Mouse (Mus musculus) brain, embryonic 18.5 days (tissue): ENCODE measurements around the gene Pla2r1.

Experiments used
- DNase-seq: peaks from one replicate; pipeline ENCODE4 v3.0.0-alpha.2; 2012; ENCODE audit warnings: low read depth, low spot score

Gene Pla2r1

GRCm38 (mm10) chr2:60500583-60501116, 52.5 kb downstream of the Pla2r1 start:
- no peak for DNase-seq

GRCm38 (mm10) chr2:60479906-60480305, 73.2 kb downstream of the Pla2r1 start:
- no peak for DNase-seq

DNA sequence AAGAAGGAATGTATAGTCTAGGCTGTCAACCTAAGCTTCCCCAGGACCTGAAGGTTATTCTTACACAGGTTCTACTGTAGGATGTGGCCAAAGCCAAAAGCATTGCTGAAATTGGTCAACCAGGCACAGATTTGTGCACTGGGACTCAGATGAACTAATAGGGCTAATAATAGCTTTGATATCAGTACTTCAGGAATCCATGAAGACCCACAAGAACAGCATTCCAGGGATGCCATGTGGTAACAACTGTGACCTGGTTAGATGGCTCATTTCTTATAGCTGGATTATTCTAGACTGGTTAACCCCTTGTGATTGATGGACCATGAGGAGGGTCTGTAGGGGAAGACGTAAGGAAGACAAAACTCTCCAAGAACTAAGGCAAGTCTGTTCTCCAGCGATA, 74.3 kb downstream of the Pla2r1 start:
- DNase-seq = no peak

- no peak for DNase-seq
These were observed 84.0 kb downstream of the Pla2r1 start for GRCm38 (mm10) chr2:60468901-60469770.

DNA sequence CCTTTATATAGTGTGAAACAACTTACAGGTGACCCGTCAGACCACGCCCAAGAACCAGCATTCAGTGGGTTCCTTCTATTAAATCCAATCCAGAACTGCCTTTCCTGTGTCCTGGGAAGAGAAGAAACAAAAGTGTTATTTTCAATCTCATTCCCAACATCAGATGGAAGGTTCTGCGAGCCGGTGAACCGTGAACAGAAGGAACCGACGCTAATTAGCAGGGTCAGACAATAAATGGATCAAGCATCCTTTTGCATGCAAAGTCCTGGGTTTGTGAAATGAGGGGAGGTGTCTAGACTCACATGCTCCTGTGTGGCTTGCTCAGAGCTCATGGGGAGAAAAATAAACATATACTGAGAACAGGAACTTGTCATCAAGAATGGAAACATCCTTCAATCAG, 100.7 kb downstream of the Pla2r1 start:
- DNase-seq = no peak

DNA sequence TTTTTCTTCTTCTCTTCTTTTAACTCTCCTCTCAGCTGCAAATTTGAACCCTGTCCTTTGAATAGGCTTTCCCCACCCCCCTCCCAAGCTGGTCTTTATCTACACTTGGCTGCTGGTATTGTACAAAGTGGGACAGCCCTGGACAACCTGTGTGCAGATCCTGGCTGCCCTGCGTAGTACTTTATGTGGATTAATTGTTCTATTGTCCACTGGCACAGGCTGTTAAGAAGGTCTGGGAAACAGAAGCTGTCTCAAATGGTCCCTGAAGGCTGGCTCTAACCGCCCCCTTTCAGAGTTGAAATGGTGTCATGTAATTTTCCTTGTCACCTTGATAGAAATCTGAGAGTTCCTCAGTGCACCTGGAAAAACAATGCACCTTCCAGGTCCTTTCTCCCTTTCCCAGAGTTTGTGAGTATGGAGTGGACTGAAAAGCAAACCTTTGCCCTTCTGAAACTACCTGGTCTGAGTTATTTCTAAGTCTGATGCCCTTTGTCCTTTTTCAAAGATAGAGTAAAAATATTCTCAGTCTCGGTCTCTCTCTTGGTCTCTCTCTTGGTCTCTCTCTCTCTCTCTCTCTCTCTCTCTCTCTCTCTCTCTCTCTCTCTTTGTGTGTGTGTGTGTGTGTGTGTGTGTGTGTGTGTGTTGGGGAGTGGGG, 101.9 kb downstream of the Pla2r1 start:
- DNase-seq = no peak

GRCm38 (mm10) chr2:60449732-60450131, 103.4 kb downstream of the Pla2r1 start:
- no peak for DNase-seq

- peak; percentile 26 for DNase-seq
These were observed 108.2 kb downstream of the Pla2r1 start for GRCm38 (mm10) chr2:60444711-60445509.

DNA sequence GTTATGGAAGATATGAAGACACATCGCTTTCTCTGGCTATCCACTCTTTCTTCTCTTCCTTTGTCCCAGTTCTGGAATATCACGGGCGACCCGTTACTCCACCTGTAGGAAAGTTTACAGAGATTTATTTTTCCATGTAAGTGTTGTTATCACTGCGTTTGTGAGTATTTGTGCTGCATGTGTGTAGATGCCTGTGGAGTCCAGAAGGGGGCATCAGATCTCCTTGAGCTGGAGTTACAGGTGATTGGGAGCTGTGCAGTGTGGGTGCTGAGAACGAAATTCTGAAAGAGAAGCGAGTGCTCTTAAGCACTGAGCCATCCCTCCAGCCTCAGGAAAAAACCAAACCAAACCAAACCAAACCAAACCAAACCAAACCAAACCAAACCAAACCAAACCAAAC, 109.8 kb downstream of the Pla2r1 start:
- no peak for DNase-seq

GRCm38 (mm10) chr2:60441875-60442274, 111.2 kb downstream of the Pla2r1 start:
- DNase-seq = peak; percentile 16

DNA sequence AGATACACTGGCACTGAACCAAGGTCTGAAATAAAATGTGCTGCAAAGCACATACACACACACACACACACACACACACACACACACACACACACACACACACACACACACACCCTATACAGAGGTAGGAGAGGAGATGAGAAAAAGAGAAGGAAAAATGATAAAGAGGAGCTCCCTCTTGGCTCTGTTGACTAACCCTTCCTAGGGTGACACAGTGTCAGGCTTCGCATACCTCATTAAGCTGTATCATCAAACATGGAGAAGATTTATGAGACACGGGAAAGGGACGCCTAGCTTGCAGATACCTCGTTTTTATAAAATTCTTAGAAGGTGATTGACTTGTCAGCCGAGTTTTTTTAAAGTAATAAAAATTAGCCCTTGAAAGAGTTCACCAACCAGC, 116.3 kb downstream of the Pla2r1 start:
- DNase-seq = no peak

DNA sequence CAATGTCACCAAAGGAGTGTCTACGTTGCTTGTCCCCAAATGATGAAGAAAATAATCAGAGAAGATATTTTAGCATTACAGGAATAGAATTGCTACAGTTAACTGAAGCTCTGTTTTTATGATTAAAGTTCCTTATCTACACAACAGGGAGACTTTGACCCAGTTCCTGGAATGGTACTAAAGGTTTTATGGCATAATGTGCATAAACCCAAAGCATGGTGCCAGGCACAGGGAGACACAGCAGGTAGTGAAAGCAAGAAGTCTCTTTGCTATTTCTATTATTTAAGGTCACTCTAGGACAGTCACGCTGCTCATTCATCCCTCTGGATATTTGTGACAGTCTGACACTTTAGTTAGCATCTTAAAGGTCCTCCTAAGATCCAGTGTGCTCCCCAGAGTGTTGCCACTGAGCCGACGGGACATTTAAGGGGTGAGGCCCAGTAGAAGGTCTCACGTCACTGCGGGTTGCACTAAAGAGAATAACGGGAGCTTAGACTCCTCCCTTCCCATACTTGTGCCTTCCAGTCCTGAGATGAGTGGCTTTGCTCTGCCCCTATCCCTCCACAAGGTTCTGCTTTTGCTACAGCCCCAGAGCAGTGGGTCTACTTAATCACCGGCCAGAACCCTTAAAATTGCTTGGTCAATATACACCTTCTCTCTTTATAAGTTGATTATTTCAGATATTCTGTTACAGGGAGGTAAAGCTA, 122.6 kb downstream of the Pla2r1 start:
- DNase-seq = no peak

DNA sequence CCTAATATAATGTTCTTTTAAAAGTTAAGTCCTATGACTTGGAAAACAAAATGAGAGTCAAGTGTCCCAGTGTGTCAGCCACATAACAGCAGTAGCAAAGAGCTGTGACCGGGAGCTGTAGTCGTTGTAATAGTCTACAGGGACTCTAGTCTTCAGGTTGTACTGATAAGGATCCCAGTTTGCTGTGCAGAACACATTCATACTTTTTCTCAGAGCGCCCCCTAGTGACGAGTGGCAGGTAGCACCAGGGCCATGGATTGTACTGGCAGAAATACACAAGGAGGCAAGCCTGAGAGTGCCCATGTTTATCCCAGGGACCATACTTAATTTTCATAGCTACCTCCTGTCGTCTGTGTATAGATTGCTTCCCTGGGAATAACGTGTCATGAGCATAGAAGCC, 135.0 kb downstream of the Pla2r1 start:
- peak; percentile 10 for DNase-seq

DNA sequence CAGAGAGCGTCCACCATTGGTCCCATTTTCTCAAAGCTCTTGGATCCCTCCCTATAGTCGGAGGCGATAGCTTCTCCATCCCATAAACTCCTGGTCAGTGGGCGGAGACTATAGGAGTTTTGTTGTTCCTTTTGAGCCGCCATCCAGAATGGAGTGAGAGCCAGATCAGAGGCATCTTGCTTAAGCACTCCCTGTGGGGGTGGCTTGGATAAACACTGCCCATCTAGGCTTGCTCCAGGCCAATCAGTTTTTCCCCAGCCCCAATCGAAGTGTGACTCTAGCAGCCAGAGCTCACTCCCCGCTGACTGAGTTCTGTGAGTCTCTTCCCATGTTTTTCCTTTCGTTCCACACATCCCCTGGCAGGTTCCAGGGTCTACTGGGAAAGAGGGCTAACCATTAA, 138.8 kb downstream of the Pla2r1 start:
- DNase-seq = no peak

DNA sequence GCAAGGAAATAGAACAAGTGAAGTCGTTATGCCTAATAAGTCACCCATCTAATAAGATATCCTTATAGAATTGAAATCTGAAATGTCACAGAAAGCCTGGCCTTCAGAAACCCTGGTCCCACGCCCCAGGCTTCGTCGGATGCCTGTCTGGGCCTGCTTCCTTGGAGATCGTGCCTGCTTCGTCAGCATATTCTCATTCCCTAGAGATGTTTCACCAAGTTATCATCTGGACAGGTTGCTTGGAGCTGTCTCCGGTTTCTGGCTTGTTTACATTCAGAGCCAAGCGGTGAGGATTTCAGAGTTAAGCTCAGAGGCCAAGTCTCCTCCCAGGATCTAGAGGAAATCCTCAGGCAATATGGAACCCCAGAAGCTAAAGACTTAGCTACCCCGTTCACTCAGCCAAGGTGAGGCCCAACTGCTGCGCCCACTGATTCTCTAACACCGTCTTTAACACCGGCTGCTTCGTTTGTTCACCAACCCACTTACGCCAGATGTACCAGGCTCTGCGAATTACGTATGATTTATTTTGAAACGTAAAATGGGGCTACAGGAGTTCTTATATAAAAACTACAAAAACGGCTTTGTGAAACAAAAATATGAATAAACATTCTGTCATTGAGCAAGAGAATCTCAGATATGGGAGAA, 140.0 kb downstream of the Pla2r1 start:
- no peak for DNase-seq

- no peak for DNase-seq
These were observed 141.9 kb downstream of the Pla2r1 start for GRCm38 (mm10) chr2:60411181-60411580.

DNA sequence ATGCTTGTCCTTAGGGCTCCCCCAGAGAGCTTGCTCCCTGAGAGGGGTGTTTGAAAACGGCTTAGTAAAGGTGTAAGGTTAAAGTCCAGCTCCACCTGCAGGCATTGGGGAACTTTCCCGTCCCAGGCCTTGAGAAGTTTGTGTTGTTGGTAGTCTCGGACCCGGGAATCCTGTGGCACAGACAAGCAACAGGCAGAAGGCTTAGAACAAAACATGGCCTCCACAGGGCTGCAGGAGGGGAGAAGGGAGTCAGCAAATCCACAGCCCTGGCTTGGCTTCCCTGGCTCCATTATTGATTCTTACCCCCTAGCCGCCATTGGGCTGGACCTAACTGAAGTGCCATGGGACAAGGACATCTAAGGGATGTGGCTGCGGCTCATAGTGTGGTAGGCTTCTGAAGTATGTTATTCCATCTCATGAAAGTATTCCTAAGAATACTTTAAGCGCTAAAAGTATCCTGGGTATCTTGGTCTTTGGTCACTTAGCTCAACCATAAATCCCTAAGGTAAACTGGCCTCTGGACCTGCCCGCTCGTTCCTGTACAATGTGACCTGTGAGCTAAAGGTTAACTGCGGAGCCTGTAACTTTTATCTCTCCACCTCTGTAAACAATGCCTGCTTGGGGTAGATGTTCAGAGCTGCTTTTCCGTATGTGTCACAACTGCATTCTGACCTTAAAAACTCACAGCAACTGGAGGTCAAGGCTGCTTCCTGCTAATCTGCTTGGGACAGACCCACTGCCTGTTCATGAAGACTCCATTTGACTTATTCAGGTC, 142.9 kb downstream of the Pla2r1 start:
- no peak for DNase-seq

GRCm38 (mm10) chr2:60409194-60409593, 143.9 kb downstream of the Pla2r1 start:
- no peak for DNase-seq

GRCm38 (mm10) chr2:60407387-60407786, 145.7 kb downstream of the Pla2r1 start:
- no peak for DNase-seq

GRCm38 (mm10) chr2:60405431-60405830, 147.7 kb downstream of the Pla2r1 start:
- no peak for DNase-seq
